Mouse (Mus musculus) frontal cortex, postnatal 36 days (tissue): ENCODE measurements around the gene Tmbim6.
A peak's percentile ranks its signal among the peaks of the same experiment; 100 is the strongest.

ENCODE experiments used
- DNase-seq, 2 experiments: peaks; one replicate each; pipeline ENCODE4 v3.0.0; 2022; ENCODE audit warnings: low spot score in 2 of 2

The Tmbim6 gene

DNA sequence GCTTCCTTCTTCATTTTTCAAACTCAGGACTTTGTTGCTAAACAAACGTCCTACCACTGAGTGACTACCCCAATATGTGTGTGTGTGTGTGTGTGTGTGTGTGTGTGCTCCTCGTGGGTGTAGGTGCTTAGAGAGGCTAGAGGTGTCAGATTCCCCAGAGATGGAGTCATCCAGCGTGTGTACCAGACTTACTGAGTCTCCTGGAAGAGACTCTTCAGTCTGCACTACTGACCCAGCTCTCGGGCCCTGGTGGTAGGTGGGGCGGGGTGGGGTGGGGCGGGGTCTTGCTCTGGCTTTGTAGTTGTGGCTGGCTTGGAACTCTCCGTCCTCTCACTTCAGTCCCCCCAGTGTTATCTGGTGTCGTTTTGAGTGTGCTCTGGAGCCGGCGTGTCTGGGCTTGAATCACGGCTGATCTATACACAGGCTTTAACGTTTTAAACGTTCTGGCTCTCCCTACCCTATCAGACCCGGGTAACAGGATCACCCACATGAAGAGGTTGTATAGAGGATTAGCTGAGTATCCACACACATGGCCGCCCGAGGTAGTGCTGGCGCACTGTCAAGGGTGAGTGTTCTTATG lies 25.1 kb downstream of the Tmbim6 start:
- no peak for DNase-seq

DNA sequence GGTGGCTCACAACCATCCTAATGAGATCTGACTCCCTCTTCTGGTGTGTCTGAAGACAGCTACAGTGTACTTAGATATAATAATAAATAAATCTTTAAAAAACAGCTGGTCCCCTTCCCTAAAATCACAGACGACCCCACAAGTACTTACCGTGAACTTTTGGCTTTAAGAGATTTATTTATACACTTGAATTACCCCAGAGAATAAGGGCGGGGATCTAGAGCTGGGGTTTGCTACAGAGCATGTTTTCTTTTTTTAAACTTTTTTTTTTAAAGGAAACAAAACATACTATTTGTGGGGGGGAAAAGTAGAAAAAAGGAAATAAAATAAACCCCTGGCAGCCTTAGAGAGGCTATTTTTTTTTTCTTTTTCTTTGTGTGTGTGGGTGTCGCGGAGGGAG lies 27.4 kb downstream of the Tmbim6 start:
- DNase-seq, result no peak

DNA sequence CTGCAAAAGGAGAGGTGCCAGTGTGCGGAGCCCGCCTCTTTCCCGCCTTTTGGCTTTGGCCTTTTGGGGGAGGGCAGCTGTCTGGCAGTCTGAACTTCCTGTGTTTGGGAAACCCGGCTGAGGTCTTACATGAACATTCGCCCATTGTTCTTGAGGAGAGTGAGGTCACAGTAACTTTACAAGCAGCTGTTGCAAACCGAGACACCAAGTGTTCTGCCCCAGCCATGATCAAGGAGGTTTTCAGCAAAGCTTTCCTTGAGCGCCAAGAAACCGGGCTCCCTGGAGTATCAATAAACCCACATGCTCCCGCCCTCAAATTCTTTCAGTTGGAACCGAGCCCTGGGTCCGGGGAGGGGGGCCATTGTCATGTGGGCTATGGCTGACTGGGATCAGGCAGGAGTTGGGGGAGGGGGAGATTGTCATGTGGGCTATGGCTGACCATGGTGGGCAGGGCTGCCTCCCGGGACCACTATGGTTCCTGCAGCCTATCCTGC lies 27.9 kb downstream of the Tmbim6 start:
- DNase-seq, result no peak

DNA sequence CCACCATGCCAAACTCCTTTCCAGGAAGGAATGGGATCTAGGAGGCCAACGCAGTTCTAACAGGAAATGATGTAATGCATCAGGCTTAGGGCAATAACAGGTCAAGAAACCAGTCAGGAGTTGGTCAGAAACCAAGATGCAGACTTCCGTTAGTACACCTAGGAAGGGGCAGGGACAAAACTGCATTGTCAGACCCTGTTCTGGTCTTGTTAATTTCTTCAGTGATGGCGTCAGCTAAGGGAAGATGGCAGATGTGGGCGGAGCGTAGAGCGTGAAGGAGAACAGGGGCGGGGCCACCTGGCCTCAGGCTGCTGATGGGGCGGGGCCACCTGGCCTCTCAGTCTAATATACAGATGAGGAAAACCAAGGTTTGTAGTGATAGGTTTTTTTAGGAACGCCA lies 28.5 kb downstream of the Tmbim6 start:
- no peak for DNase-seq

DNA sequence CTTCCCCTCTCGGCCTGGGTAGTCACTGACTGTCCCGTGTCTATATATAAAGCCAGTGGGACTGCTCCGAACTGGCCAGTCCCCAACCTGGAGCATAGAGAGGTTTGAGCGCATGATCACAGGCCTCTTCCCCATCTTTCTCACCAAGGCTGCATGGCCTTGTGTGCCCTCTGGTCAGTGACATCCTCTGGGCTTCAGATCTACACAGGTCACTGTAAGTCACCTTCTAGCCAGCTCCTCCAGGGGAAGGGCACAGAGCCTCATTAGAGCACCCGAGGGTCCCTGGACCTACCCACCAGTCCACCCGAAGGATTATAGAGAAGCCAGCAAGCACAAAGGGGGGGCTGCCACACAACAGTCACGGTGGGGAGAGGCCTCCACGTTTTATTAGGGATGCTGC lies 29.0 kb downstream of the Tmbim6 start:
- no peak for DNase-seq

DNA sequence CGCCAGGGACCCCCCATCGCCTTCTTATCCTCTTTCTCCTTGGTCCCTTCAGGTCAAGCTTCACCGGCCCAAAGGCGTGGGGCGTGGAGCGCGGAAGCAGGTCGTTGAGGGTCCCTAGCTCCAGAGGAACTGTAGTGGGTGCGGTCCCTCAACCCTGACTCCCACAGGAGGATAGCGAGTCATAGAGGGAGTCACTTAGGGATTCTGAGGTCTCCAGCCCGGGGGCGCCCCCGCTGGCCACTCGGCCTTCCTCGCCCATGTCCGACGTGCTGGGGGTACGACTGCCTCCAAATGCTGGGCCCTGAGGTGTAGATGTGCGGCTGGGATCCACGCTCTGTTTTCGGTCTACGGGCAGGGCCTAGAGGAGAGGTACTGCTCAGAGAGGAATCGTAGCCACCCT lies 29.9 kb downstream of the Tmbim6 start:
- DNase-seq, result no peak

DNA sequence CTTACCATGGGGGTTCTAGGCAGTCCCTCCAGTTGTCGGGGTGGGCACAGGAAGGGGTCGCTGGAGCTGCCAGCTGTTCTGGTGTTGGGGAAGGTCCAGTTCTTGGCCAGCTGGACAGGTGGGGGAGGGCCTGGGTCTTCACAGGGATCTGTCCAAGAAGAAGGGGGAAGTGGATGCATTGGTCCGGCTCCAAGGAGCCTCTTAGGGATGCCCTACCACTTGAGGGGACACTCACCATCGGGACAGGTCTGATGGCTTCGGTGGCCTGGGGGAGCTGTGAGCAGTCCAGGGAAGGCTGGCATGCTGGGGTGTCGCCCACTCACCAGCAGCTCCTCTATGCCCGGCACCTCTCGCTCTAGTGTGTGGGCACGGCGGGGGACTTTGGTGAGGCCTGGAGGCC lies 30.4 kb downstream of the Tmbim6 start:
- no peak for DNase-seq

DNA sequence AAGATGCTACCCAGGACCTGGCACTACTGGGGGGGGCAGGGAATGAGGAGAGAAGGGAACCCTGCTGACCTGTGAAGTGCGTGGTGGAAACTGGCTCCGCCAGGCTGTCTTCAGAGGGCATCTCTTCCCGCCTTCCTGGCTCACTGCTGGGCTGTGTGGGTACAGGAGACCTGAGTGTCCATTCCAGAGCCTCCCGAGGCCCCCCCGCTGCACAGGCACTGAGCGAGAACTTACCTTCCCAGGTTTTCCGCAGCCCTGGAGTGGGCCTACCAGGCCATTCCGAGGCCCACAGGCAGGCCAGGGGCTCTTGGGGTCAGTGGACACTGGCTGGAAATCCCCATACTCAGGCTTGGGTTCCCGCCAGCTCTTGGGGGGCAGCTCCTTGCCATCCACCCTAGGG lies 31.2 kb downstream of the Tmbim6 start:
- no peak for DNase-seq

DNA sequence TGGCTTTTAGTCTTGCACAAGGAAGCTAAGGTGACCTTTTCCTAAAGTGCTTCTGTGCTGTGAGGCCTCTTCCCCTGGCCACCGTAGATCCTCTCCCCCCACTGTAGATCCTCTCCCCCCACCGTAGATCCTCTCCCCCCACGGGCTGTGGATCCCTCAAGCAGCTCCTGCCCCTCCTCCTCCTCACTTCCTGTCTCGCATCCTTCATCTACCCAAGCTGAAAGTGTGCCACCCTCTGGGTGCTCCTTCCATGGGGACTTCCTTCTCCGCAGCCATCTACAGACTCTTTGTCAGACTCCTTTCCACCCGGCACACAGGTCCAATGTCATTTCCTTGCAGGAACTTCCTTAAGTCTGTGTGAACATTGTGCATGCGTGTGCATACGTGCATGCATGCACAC lies 37.7 kb downstream of the Tmbim6 start:
- no peak for DNase-seq

DNA sequence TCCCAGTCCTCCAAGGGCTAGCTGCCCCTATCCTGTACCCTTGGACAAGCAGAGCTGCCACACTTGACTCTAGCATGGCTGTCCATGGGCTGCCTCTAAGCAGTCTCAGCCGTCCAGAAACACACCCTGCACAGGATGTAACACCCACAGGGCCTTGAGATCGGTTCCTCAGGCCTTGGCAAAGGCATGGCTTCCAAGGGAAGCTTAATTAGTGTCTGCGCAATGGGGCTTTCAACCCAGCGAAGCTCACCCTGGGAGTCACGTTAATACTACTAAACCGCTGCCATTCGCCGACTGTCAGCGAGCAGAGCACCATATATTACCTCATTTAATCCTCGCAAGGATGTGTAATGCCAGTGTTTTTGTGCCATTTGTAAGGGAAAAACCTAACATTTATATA lies 38.4 kb downstream of the Tmbim6 start:
- DNase-seq, result no peak

DNA sequence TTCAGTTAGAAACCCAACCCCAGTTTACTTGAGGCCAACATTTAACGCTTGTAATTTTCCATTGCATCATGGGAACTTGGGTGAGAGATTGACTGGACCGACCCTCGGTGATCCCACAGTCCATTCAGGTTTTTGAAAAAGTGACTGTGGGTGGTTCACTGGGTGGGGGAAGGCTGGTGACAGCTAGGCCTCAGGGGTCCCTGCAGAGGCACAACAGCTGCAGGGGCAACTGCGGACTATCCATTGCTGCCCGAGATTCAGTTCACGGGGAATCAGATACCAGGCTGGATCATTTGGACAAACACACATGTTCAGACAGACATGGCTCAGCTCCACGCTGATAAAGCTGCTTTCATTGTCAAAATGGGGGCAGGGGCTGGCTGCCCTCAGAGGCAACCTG lies 38.8 kb downstream of the Tmbim6 start:
- DNase-seq, result no peak

DNA sequence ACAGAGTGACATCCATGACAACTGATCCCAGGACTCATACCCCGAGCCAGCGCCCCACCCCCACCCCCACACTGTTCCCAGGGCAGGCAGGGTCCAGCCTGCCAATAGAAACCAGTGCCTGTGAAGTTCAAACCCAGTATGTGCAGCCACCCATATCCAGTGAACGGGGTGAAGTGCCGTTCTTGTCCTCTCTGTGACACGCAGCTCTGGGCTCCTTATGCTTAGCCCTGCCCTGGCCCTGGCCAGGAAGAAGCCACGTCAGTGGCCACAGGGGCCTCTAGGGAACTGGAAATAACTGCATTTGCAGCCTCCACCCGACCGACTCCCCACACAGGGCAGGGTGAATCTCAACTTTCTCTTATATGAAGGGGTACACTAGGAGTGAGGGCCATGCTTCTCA lies 39.3 kb downstream of the Tmbim6 start:
- DNase-seq, result no peak

DNA sequence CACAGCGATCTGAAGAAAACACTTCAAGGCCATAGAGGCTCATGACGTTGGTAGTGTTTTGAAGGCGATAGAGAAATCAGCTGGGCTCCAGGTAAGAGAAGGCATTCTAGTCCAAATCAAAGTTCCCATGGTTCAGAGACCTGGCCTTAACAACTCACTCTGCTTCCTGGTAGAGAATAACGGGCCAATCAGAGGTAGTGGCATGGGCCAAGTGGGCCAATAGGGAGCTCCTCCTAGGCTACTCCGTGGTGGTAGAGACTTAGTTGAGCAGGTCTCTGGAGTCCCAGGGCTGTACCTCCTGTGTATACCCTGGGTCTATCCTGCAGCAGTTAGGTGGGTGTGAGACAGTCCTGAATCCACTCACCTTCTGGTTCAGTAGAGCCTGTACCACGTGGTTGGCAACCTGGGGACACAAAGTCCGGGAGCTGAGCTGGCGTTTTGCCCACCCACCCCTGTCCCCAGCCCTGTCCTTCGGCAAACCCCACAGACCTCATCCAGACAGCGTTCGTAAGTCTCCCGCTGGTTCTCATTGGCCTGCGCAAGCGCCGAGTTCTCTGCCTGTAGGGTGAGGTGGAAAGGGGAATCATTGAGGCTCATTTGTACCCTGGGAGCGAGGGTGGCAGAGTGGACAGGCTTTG lies 40.5 kb downstream of the Tmbim6 start:
- no peak for DNase-seq

DNA sequence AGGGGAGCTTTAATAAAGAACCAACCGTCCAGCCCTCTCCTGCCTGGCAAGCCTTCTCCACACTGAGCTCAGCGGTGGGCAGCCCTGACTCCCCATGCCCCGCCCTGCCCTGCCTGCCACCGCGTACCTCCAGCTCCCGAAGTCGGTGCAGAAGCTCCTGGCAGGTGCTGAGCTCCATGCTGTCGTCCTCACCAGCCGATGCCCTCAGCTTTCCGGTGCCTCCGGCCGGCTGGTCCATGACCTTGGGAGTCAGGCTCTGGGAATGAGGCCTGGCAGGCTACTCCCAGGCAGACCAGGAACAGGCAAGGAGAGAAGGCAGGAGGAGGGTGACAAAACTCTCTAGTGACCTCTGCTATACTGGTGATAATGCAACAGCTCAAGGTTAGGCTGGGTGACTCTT lies 41.2 kb downstream of the Tmbim6 start:
- DNase-seq, result no peak

DNA sequence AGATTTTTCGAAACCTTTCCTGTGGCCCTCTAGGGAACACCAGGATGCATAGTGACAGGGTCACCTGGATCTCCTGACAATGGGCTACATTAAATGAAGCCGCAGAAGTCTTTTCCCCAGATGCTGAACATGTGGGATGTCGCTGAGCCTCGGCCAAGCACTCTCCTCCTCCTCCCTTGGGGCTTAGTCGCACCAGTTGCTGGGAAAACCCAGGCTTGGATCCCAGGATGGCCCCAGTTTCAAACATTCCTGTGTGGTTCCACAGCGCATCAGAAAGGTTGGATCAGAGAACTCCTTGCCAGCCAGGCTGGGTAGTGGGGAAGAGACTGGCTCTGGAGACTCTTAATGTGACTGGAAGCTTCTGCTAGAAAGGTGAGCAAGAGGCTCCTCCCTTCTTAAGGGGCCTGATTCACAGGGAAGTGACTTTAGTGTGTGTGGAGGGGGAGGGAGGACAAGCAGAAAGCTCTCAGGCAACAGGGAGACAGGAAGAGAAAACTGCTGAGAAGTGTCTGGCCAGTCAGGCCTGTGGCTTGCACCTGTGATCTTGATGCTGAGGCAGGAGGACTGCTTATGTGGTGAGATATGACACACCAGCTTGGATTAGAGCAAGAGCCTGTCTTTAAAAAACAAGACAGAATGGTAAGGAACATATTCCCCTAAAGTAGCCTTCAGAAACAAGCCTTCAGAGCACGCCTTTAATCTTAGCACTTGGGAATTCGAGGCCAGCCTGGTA lies 46.5 kb downstream of the Tmbim6 start:
- no peak for DNase-seq

DNA sequence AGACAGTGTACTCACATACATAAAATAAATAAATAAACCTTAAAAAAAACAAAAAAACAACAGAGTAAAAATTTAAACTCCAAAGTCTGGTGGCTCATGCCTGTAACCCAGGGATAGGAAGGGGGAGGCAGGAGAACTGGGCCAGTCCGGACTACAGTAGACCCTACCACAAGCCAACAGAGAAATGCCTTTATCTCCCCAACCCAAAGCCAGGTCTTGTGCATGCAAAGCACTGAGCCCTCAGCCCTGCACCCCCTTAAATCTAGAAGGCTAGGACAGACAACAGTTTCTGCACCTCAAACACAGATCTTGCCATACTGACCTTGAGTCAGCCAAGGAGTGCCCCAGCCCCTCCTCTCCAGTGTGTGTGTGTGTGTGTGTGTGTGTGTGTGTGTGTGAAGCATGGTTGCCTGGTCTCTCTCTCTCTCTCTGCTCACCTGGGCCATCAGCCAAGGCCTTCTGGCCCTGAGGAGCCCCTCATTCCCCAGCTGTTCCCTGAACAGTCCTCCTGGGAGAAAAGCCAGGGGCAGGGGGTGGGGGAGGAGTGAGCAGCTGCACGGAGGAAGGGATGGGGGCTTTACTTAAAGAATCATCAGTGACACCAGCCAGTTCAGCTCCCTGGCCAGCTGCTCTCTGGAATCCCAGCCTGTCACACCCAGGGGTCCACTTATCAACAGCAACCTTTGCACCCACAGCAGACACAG lies 47.6 kb downstream of the Tmbim6 start:
- no peak for DNase-seq

DNA sequence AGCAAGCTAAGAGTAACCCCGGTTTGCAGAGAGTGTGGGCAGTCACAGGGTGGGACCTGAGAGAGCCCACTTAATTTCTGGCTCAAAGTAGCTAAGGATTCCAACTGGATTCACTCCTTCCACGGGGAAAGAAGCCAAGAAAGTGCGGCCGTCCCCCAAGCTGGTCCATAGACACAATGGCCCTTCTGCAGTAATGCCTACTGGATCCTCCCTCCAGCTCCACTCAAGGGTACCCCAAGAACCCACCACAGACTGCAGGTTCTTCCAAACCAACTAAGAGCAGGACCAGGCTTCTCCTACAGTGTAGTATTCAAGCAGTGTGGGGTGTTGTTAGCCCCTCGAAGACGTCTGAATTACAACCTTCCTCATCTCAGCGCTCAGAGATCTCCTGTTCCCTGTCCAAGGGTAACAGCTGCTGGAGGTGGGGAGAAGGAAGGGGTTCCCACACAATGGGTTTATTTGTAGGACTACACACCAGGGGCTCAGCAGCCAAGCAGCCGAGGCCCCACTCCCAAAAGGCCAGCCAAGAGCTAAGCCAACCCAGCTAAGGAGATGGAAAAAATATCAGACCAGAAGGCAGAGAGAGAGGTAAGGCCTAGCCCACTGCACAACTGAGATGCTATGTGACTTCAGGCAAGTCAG lies 48.3 kb downstream of the Tmbim6 start:
- DNase-seq, result no peak

DNA sequence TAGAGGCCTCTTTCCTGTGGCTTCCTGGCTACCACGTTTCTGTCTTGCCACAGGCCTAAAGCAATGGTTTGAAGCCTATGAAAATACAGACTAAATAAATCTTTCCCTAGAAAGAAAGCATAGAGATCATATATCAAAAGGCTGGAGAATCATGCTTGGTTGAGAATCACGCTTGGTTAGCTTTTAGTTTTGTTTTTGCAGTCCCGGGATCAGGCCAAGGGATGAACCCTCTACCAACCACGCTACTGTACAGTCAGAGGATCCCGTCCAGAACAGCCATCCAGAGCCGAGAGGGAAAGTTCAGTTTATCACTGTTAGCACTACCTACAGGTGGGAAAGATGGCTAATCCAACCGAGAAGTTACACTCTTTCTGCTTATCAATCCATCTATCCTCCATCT lies 49.7 kb downstream of the Tmbim6 start:
- DNase-seq, result no peak

DNA sequence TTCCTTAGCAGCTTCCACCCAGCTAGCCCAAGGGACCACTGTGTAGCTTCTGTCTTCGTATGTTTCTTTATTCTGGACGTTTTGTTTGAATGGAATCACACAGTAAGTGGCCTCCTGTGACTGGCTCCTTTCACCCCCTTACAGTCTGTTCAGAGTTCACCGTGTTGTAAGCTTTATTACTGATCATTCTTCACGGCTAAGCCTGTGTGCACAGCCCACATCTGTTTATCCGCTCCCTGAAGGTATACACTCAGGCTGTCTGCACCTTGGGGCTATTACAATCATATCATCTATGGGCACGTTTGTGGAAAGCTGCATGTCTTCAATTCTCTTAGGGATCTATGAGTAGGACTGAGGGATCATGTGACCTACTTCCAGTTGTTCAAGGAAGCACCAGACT lies 52.9 kb downstream of the Tmbim6 start:
- DNase-seq, result no peak

DNA sequence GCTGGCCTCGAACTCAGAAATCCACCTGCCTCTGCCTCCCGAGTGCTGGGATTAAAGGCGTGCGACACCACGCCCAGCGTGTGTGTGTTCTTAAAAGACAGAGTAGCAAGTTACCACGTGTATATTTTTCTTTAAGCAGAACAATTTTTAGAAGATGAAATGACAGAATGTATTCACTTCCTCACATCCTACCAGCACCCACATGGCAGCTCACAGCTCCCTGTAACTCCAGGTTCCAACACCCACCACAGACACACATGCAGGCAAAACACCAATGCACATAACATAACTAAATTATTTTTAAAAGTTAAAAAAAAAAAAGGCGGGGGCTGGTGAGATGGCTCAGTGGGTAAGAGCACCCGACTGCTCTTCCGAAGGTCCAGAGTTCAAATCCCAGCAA lies 53.5 kb downstream of the Tmbim6 start:
- peak; percentile 32 to 35 for DNase-seq

DNA sequence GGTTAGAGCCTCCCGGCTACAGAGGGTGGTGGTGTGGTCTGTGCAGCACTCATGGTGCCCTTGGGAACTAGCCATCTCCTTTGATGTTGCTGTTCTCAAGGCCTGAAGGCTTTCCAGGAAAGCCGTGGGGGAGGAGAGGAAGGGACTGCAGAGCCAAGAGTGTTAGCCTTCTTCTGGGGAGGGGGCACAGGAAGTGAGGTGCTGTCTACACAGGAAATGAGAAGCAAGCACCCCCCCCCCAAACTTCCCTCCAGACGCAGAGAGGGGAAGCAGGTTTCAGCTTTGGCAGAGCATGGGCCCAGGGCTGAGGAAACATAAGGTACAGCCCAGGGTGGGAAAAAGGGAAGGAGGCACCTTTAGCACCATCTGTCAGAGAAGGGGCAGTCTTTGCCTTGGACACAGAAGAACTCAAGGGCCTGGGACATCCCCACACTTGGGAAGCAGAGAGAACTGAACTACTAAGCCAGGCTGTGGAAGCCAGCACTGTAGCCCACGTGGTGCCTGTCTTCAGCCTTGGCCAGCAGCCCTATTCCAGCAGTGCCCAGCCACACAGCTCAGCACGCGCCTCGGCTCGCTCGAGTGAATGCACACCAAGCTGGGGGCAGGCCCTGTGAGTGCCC lies 56.6 kb downstream of the Tmbim6 start:
- DNase-seq, result peak; percentile 51 to 74
